Mouse (Mus musculus) heart, embryonic 14.5 days (tissue): ENCODE data around the gene Tns3. TPM values are rescaled to one million over a fixed set of nuclear protein-coding genes. Genes with fewer than 3 reads are reported as not detected.

Experiments
- ATAC-seq: fragments of 200-750 bp; cut with Nextera tagmentation; 2 replicates; pipeline ENCODE4 v1.8.0; 2017; ENCODE audit warnings: low read depth, moderate TSS enrichment; ENCODE audit not compliant: insufficient number of reproducible peaks, insufficient read depth, low FRiP score
- H3K27ac ChIP-seq, 2 experiments: fragments of 200-500 bp in 1 of 2; fragments of 300-500 bp in 1 of 2; sonication (generic) in 1 of 2; replicated peaks in 1 of 2; 2 replicates each; pipeline ENCODE4 v1.5.1; 2012 to 2014; ENCODE audit warnings: low read depth in 2 of 2, low read length in 2 of 2, control low read depth in 1 of 2, mild to moderate bottlenecking in 1 of 2, mixed read lengths in 1 of 2; ENCODE audit not compliant: control insufficient read depth in 1 of 2, insufficient read depth in 1 of 2
- H3K27me3 ChIP-seq: fragments of 300-500 bp; sonication (generic); 2 replicates; pipeline ENCODE4 v1.6.1; 2014; ENCODE audit warnings: mild to moderate bottlenecking, low read length, control low read depth; ENCODE audit not compliant: control insufficient read depth, insufficient read depth
- H3K36me3 ChIP-seq: fragments of 300-500 bp; sonication (generic); 2 replicates; pipeline ENCODE4 v1.6.1; 2014; ENCODE audit warnings: mild to moderate bottlenecking, control low read depth, low read length, mixed read lengths; ENCODE audit not compliant: control insufficient read depth, insufficient read depth
- H3K4me1 ChIP-seq, 2 experiments: fragments of 200-500 bp in 1 of 2; fragments of 300-500 bp in 1 of 2; sonication (generic) in 1 of 2; 2 replicates each; pipeline ENCODE4 v1.6.1; 2012 to 2014; ENCODE audit warnings: low read length in 2 of 2, control low read depth in 1 of 2, mixed read lengths in 1 of 2; ENCODE audit not compliant: control insufficient read depth in 2 of 2, insufficient read depth in 2 of 2
- H3K4me2 ChIP-seq: fragments of 300-500 bp; sonication (generic); 2 replicates; pipeline ENCODE4 v1.6.1; 2014; ENCODE audit warnings: mild to moderate bottlenecking, low read length
- H3K4me3 ChIP-seq, 2 experiments: fragments of 200-500 bp in 1 of 2; fragments of 300-500 bp in 1 of 2; sonication (generic) in 1 of 2; 2 replicates each; pipeline ENCODE4 v1.5.1; 2012 to 2014; ENCODE audit warnings: low read length in 2 of 2, mild to moderate bottlenecking in 2 of 2, control low read depth in 1 of 2, low read depth in 1 of 2, moderate library complexity in 1 of 2; ENCODE audit not compliant: control insufficient read depth in 1 of 2, insufficient read depth in 1 of 2
- H3K9ac ChIP-seq: fragments of 300-500 bp; sonication (generic); 2 replicates; pipeline ENCODE4 v1.6.1; 2014; ENCODE audit warnings: mild to moderate bottlenecking, low read length
- H3K9me3 ChIP-seq: fragments of 300-500 bp; sonication (generic); 2 replicates; pipeline ENCODE4 v1.6.1; 2016; ENCODE audit warnings: low read length, control low read depth; ENCODE audit not compliant: control insufficient read depth
- WGBS: fragments of 180-500 bp; shearing (Covaris S2); extraction: QIAGEN DNeasy Blood & Tissue Kit; methylation state at CpG from one replicate; pipeline ENCODE4 v1.1.7; 2014; 5-methylcytosine and 5-hydroxymethylcytosine counted together
- polyA plus RNA-seq: library from polyadenylated mRNA; unstranded; fragments of >200 nt; fragmentation: Nextera tagmentation; extraction: Ambion mirVana; gene quantifications from 2 replicates; pipeline ENCODE4 v1.2.1, GENCODE M21; 2014

Gene Tns3
- polyA plus RNA-seq, 1 experiment from 2014 or later = 14.1 TPM

GRCm38 (mm10) chr11:8680650-8681049, 16.3 kb upstream of the Tns3 start:
- Histone ChIP-seq H3K4me1 (peaks cover 6 to 12% of the 10 kb centered on the region in 2 experiments), H3K27me3 (no peaks in the 10 kb centered on the region), H3K4me2 (no peak overlapping the region), H3K9ac (no peak overlapping the region), H3K4me3 (no peak overlapping the region), H3K9me3 (no peaks in the 10 kb centered on the region), H3K36me3 (no peaks in the 10 kb centered on the region), H3K27ac (peak overlapping the region; percentile 10 to 29; a peak in 1 of 4 replicates)
- 45% methylated on average over 7 of the region's 7 CpGs for WGBS
- ATAC-seq = no peak

DNA sequence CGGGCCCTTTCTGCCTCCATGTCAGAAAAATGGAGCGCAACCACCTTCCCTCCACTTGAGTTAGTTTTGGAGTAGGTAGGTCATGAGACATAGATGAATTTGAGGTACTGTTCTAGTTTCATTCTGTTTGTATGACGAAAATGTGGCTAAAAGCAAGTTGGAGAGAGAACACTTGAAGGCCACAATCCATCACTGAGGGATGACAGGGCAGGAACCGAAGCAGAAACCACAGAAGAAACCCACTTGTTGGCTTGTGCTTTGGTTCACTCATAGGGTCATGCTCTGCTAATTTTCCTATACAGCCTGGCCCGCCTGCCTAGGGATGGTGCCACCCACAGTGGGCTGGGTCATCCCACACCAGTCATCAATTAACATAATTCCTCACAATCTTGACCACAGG, 14.9 kb upstream of the Tns3 start:
- H3K27ac ChIP-seq = no peak overlapping the region
- H3K27me3 ChIP-seq = no peaks in the 10 kb centered on the region
- 89% methylated on average over 5 of the region's 5 CpGs for WGBS
- H3K4me3 ChIP-seq = no peak overlapping the region
- H3K36me3 ChIP-seq = no peaks in the 10 kb centered on the region
- no peak for ATAC-seq
- peaks cover 6 to 17% of the 10 kb centered on the region in 2 experiments for H3K4me1 ChIP-seq
- no peak overlapping the region for H3K4me2 ChIP-seq
- H3K9me3 ChIP-seq = no peaks in the 10 kb centered on the region
- no peak overlapping the region for H3K9ac ChIP-seq

GRCm38 (mm10) chr11:8678260-8678995, 14.1 kb upstream of the Tns3 start:
- Histone ChIP-seq H3K4me2 (no peak overlapping the region), H3K27ac (no peak overlapping the region), H3K4me3 (no peak overlapping the region), H3K9me3 (no peaks in the 10 kb centered on the region), H3K4me1 (peaks cover 6 to 17% of the 10 kb centered on the region in 2 experiments), H3K36me3 (no peaks in the 10 kb centered on the region), H3K27me3 (no peaks in the 10 kb centered on the region), H3K9ac (no peak overlapping the region)
- WGBS = 67% methylated on average over 12 of the region's 12 CpGs
- ATAC-seq = no peak

- Histone ChIP-seq H3K9me3 (no peaks in the 10 kb centered on the region), H3K4me3 (no peak overlapping the region), H3K4me1 (peaks cover 4 to 8% of the 10 kb centered on the region in 2 experiments), H3K9ac (no peak overlapping the region), H3K27me3 (no peaks in the 10 kb centered on the region), H3K27ac (no peak overlapping the region), H3K36me3 (no peaks in the 10 kb centered on the region), H3K4me2 (no peak overlapping the region)
- ATAC-seq = no peak
- 80% methylated on average over 6 of the region's 6 CpGs for WGBS
Measured at GRCm38 (mm10) chr11:8675701-8676474, 11.6 kb upstream of the Tns3 start.

GRCm38 (mm10) chr11:8674549-8675149, 10.3 kb upstream of the Tns3 start:
- Histone ChIP-seq H3K9me3 (no peaks in the 10 kb centered on the region), H3K4me3 (no peak overlapping the region), H3K36me3 (no peaks in the 10 kb centered on the region), H3K27me3 (no peaks in the 10 kb centered on the region), H3K4me1 (peaks cover 2 to 5% of the 10 kb centered on the region in 2 experiments; a peak in 3 of 4 replicates), H3K9ac (no peak overlapping the region), H3K4me2 (no peak overlapping the region), H3K27ac (no peak overlapping the region)
- WGBS = 75% methylated on average over 3 of the region's 3 CpGs
- ATAC-seq = no peak

DNA sequence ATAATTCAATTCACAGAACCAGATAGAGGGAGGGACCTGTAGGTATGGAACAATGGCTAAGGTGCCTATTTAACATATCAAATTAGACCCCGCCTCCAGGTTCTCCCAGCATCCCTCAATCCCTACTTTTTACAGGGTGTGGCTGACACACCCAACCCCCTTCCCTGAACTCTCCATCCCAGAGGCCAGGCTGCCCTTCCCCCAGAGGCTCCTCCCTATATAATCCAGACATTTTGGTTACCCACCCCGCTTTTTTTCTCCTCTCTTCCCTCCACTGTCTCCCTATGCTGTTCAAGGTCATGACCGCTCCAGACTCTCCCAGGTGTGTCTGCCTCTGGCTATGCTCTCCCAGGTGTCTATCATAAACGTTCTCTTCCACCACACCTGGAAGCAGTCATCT, 7.4 kb upstream of the Tns3 start:
- no peak overlapping the region for H3K9ac ChIP-seq
- 67% methylated on average over 4 of the region's 4 CpGs for WGBS

GRCm38 (mm10) chr11:8669138-8669537, 4.8 kb upstream of the Tns3 start:
- no peaks in the 10 kb centered on the region for H3K36me3 ChIP-seq
- no peak overlapping the region for H3K27ac ChIP-seq
- H3K4me1 ChIP-seq = peaks cover 4 to 8% of the 10 kb centered on the region in 2 experiments; a peak in 3 of 4 replicates
- no peaks in the 10 kb centered on the region for H3K9me3 ChIP-seq
- ATAC-seq = no peak
- H3K4me3 ChIP-seq = no peak overlapping the region
- 72% methylated on average over 2 of the region's 2 CpGs for WGBS
- no peak overlapping the region for H3K4me2 ChIP-seq
- H3K9ac ChIP-seq = no peak overlapping the region
- peaks cover 13% of the 10 kb centered on the region for H3K27me3 ChIP-seq

More for the DNA sequence above, 7.4 kb upstream of the Tns3 start:
- Histone ChIP-seq H3K27me3 (no peaks in the 10 kb centered on the region), H3K27ac (no peak overlapping the region), H3K36me3 (no peaks in the 10 kb centered on the region), H3K4me3 (no peak overlapping the region), H3K4me1 (peaks cover 0 to 5% of the 10 kb centered on the region in 2 experiments; a peak in 2 of 4 replicates), H3K9me3 (no peaks in the 10 kb centered on the region), H3K4me2 (no peak overlapping the region)
- ATAC-seq = no peak
